Mouse (Mus musculus) lung, adult 18-20 months (tissue): ENCODE data around the gene Ddias.
A peak's percentile ranks its signal among the peaks of the same experiment; 100 is the strongest.

Source experiments
- DNase-seq, 2 experiments: peaks; one replicate each; pipeline ENCODE4 v3.0.0; 2022; ENCODE audit warnings: mixed read lengths in 2 of 2

Gene Ddias

DNA sequence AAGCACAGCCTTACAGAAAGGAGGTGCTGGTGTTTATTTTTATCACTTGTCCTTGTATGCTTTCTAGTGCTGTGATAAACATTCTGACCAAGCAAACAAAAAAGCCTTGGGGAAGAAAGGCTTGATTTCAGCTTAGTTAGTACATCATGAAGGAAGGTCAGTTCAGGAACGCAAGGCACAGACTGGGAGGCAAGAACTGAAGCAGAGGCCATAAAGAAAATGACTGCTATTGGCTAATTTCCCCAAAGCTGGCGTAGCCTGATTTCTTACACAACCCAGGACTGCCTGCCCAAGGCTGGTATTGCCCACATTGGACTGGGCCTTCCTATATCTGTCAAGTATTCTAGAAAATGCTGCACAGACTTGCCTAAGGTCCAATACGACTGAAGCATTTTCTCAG lies 25.8 kb downstream of the Ddias start:
- DNase-seq, result no peak

DNA sequence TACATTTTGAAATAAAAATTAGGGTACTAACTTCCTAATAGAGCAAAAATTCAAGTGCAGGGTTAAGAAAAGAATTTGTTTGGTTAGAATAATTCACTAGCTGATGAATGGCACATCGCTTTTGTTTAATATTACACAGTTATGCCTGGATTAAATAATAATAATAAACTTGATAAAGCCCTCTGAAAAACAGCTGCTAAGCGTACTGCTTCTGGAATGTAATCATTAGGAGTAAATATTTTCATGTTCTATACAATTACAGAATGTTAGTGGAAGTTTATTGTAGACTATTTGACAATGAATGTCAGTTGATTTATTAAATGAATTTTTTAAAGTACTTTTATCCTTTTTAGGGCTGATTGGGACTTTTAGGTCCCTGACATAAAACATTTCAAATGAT lies 31.8 kb downstream of the Ddias start:
- DNase-seq, result no peak

DNA sequence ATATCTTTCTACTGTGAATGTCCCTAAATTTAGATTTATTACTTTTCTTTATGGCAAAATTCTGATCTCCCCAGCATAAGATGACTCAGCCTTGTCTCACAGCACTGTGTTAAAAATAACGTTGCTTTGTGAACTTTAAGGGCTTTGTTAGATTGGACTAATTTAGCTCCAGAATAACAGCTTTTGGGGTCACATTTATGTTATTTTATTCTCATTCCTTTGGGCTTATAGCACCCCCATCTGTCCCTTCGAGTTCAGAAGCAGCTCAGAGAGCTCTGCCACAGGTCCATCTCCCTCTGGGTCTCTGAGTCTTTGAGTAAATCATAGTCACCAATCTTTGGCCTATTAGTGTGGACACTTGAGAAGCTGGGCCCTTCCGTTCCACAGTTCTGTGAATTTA lies 36.1 kb downstream of the Ddias start:
- no peak for DNase-seq

DNA sequence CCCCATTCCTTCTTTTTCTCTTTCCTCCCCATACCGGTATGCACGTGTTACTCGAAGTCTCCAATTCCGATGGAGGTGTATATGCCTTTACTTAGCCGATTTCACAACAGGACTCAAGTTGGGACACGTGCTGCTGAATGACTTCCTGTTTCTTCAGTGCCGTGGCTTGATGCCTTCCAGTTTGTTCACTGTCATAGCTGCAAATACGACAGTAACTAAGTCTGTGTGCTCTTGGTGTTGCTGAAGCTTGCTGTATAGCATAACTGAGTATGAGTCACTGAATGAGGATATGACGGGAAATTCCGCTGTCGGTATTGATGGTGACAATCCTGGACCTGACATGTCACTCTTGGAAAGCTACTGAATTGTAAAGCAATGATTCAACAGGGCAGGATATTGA lies 36.8 kb downstream of the Ddias start:
- no peak for DNase-seq

DNA sequence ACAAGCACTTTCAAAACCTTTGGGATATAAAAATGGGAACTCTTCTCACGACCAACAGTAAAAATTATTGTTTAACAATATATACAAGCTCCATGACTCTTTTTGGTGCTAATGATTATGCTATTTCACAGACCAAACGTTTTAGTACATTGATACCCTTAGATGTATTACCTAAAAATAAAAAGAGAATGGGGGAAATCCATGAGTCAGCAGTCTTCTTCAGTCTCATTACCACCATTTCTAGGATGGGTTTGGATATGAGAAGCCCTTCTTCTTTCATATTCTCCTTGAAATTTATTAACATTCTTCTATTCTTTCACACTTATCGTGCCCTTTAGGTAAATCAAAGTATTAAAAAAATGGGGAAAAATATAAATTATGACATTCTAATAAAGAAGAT lies 37.6 kb downstream of the Ddias start:
- DNase-seq, result no peak

DNA sequence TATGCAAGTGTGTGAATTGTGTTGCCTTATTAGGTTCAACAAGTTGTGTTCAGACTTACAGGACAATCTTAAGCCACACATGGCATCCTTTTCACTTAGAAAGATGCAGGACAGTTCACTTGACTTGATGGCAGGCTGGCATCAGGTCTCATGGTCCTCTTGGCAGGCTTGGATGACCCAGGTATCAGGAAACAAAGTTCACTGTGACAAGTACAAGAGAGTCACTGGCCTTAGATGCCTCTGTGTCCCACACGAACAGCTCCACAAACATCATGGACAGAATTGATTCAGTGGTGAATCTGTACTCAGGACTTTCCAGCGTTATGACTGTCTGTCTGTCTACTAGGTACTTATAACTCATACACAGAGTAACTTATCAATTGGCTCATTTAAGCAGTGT lies 39.7 kb downstream of the Ddias start:
- DNase-seq, result no peak

DNA sequence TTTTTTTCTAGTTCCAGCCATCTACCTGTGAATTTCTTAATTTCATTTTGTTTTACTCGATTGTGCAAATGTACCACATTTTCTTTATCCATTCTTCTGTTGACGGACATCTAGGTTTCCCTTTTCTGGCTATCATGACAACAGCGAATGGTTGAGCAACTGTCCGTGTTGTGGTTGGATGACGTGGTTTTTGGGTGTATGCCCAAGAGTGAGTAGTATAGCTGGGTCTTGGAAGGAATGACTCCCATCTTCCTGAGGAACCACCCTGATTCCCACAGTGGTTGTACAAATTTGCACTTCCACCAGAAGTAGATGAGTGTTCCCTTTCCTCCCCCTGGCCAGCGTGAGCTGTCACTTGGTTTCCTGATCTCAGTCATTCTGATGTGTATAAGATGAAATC lies 41.7 kb downstream of the Ddias start:
- DNase-seq, result no peak

DNA sequence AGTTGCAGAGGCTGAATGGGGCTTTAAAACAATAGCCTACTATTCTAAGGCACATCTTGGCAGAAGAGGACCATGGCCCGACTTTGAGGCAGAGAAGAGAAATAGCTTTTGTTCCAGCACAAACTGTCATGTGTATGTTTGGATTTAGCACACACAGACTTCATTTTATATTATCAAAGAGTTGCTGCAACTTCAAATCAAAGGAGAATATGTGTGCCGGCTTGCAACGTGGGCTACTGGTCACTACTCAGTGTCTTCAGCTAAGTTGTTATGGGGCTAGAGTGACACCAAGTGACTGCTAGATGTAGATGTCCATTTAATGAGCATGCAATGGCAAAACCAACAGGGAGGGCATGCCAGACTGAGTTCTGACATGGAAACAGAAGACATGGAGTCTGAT lies 46.1 kb downstream of the Ddias start:
- no peak for DNase-seq

DNA sequence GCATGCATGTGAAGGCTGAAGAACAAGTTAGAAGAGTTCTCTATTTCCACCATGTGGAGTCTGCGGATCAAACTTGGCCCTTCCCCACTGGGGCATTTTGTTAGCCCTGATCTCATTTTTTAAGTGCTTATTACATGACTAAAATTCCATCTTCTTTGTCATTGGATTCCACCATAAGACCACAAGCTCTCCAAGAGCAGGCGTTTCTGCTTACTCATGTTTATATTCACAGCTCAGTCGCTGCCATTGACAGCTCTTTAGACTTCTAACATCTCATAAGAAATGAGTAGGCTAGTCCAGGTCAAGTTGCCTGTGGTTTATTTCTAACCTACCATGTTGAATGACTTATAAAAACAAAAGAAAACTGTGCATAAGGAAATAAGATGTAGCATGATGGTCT lies 47.8 kb downstream of the Ddias start:
- DNase-seq, result no peak

DNA sequence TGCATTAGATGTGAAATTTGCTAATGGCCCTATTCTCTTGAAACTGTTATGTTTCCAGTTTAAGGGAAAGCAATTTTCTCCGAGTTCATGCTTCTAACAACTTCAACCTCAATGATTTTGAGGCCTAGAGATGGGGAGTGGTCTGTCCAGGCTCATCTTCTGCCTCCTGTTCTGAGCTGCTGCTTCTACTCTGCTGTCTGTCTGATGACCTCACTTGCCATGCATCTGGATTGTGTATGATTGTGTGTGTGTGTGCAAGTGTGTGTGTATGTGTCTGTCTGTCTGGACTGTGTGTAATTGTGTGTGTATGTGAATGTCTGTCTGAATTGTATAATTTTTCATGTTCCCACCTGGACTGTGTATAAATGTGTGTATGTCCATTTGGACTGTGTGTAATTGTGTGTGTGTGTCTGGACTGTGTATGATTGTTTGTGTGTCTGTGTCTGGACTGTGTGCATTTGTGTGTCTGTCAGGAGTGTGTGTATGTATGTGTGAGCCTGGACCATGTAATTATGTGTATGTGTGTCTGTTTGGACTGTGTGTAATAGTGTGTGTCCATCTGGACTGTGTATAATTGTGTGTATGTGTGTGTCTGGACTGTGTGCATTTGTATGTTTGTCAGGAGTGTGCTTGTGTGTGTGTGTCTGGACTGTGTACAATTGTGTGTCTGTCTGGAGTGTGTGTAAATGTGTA lies 51.5 kb downstream of the Ddias start:
- no peak for DNase-seq

DNA sequence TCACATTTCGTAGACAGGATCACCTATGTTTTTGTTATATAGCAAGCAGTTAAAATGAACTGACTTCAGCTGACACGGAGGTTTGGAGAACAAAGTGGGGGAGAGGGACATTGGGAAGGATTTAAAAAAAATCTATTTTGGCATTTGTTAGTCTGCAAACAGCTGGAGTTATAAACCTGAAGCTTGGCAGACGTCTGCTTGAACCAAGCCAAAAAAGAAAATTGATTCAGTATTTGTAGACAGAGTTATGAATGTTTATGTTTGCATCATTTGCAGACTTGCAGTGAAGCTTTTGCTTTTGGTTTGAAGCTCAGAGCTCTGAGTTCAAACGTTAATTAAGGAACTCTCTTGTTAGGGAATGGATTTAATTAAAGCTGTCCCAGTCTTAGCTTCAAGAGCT lies 52.2 kb downstream of the Ddias start:
- DNase-seq, result no peak

DNA sequence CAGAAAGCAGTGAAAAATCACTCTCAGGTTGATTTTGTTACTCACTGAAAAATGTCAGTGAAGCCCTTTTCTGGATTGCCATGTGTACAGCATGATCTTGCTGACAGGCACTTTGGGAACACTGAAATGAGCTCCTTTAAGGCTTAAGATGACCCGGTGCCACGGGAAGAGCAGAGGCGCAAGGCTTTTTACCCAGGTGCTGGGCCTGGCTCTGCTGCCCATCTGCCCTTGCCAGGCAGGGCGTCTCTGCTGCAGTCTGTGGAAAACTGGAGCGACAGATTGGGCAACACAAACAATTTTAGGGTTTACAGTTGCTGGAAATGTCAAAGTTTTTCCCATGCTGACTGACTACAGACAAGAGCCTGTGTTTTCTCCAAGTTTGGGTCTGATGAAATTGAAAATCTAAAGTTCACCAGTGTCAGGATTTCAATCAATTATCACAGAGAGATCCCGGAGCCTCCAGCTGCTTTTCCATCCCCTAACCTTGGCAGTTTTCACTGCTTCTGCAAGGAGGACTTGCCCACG lies 53.0 kb downstream of the Ddias start:
- no peak for DNase-seq

DNA sequence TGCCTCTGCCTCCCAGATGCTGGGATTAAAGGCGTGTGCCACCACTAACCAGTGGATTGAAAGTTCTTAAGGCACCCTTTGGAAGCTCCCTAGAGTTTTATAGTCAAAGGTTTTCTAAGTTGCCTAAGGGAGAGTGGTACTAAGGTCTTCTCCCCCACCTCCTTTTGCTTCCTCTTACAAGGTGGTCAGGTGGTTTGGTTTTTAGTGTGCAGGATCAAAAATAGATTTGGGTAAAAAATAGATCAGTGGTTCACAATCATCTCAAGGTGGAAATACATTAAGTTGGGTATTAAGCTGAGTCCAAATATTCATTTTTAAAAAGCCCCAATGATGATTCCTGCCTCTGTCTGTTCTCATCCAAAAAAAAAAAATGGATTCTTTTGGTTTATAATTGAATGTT lies 53.6 kb downstream of the Ddias start:
- no peak for DNase-seq

DNA sequence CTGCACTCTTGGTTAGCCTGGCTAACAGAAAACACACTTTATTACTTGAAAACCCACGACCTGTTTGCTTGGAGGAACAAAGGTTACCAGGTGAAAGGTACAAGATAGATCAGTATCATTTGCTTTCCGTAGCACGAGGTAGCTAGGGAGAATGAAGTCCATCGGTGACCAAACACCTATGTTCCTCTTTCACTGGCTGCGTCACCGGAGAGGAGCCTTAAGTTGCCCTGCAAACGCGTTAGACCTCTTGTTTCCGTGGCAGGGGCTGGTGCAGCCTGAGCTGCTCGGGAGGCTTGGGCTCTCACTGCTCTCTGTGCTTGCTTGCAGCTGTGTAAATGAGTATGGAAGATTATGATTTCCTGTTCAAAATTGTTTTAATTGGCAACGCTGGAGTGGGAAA lies 54.4 kb downstream of the Ddias start:
- DNase-seq, result peak in 1 of 2 experiments; percentile 10

DNA sequence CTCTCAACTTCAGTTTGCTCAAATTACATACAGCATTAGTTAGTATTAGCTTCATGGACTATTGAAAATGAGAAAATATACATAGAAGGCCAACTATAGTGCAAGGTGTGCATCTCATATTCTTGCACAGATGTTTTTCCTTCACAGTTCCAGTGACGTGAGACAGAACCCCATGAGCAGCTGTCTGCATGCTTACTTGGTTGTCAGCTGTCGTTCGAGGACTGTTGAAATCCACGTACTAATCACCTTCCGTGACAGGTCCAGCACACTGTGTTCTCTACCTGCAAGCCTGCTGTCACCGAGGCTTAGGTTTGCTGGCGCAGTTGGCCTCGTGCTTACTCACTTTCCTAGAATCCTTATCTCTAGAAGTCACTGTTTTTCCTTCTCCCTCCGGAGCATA lies 56.2 kb downstream of the Ddias start:
- DNase-seq, result no peak

DNA sequence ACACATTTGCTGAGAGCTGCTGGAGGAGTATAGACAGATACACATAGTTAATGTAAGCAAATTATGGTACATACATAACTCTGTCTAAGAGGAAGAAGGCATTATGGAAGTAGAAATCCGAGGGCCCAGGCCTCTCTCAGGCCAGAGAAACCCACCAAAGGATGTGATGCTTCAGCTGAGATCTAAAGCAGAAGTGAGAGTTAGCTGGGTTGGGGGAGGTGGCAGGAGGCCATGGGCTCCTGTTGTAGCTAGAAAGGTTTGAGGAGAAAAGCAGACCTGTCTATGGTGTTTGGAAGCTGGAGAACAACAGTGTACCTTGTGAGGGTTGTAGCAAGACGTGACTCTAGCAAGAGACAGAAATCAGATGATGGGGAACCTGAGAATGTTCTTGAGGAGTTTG lies 56.8 kb downstream of the Ddias start:
- no peak for DNase-seq

DNA sequence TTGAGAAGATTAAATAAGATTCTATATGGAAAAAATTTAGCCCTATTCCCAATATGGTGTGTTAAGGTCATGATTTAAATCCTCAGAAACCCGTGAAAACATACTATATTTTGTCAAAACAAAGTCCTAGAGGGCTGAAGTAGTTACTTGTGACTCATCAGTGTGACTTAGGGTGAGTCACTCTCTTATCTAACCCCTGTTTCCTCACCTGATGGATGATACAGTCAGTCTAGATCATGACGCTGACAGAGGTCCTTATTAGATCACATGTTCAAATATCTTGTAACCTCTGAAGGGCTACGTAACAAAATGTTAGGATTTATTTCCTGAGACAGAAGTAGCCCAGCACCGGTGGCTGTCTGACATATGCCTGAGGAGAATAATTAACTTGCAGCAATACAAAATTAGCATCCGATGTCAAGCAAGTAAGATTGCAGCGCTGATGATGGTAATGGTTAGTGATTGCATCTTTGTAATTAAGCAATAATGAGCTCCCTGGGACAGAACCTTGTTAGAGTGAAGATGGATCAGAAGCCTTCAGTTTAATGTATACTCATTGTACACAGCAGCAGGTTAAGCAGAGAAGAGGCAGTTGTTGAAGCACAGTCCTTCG lies 62.3 kb downstream of the Ddias start:
- DNase-seq, result no peak
